Mouse (Mus musculus) hindbrain, embryonic 12.5 days (tissue): ENCODE measurements at regions not wholly inside any gene's neighbourhood (a gene's known extent, or its start where the extent isn't known, plus 50 kb on each side); places are given as distances from the start of the nearest gene placed in this dataset.
"Not testable (repeated sequence)": the region's sequence is repeated elsewhere in the genome, so short reads cannot be mapped to it uniquely, and the experiment has no call there.

Source experiments
- ATAC-seq: fragments of 200-750 bp; cut with Nextera tagmentation; 2 replicates; pipeline ENCODE4 v1.8.0; 2017; ENCODE audit warnings: moderate TSS enrichment; ENCODE audit not compliant: low FRiP score
- H3K27ac ChIP-seq: fragments of 300-500 bp; sonication (generic); 2 replicates; pipeline ENCODE4 v1.5.1; 2016; ENCODE audit warnings: mild to moderate bottlenecking
- H3K27me3 ChIP-seq: fragments of 300-500 bp; sonication (generic); 2 replicates; pipeline ENCODE4 v1.6.1; 2016; ENCODE audit warnings: mild to moderate bottlenecking
- H3K36me3 ChIP-seq: fragments of 300-500 bp; sonication (generic); 2 replicates; pipeline ENCODE4 v1.6.1; 2016; ENCODE audit warnings: mild to moderate bottlenecking
- H3K4me1 ChIP-seq: fragments of 300-500 bp; sonication (generic); 2 replicates; pipeline ENCODE4 v1.6.1; 2016
- H3K4me2 ChIP-seq: fragments of 300-500 bp; sonication (generic); replicated peaks from 2 replicates; pipeline ENCODE4 v1.6.1; 2016; ENCODE audit warnings: mild to moderate bottlenecking
- H3K4me3 ChIP-seq: fragments of 300-500 bp; sonication (generic); 2 replicates; pipeline ENCODE4 v1.5.1; 2016; ENCODE audit warnings: mild to moderate bottlenecking
- H3K9ac ChIP-seq: fragments of 300-500 bp; sonication (generic); 2 replicates; pipeline ENCODE4 v1.6.1; 2016; ENCODE audit warnings: mild to moderate bottlenecking, moderate library complexity
- H3K9me3 ChIP-seq: fragments of 300-500 bp; sonication (generic); replicated peaks from 2 replicates; pipeline ENCODE4 v1.6.1; 2016; ENCODE audit warnings: mild to moderate bottlenecking
- WGBS: fragments of 180-500 bp; shearing (Covaris S2); methylation state at CpG from one replicate; pipeline ENCODE4 v1.1.7; 2016; 5-methylcytosine and 5-hydroxymethylcytosine counted together

- WGBS: 89% methylated on average over 3 of the region's 3 CpGs
Measured at GRCm38 (mm10) chr9:85637274-85637673, 111.9 kb downstream of the Ibtk start.

GRCm38 (mm10) chr9:85636131-85636447, 113.0 kb downstream of the Ibtk start:
- 63% methylated on average over 3 of the region's 3 CpGs for WGBS
- ATAC-seq: no peak

More at GRCm38 (mm10) chr9:85637274-85637673, 111.9 kb downstream of the Ibtk start:
- Histone ChIP-seq H3K4me2 (no peak overlapping the region), H3K27me3 (no peaks in the 10 kb centered on the region), H3K36me3 (no peaks in the 10 kb centered on the region), H3K4me1 (no peaks in the 10 kb centered on the region), H3K9ac (no peak overlapping the region), H3K4me3 (no peak overlapping the region), H3K27ac (no peak overlapping the region), H3K9me3 (no peaks in the 10 kb centered on the region)
- ATAC-seq: no peak

GRCm38 (mm10) chr9:85635438-85636130, 113.5 kb downstream of the Ibtk start:
- no peak overlapping the region for H3K4me2 ChIP-seq
- no peaks in the 10 kb centered on the region for H3K4me1 ChIP-seq
- H3K27ac ChIP-seq: no peak overlapping the region
- H3K4me3 ChIP-seq: no peak overlapping the region
- H3K9ac ChIP-seq: no peak overlapping the region
- no peaks in the 10 kb centered on the region for H3K36me3 ChIP-seq
- no peak for ATAC-seq
- no peaks in the 10 kb centered on the region for H3K27me3 ChIP-seq
- 88% methylated on average over 12 of the region's 12 CpGs for WGBS
- no peaks in the 10 kb centered on the region for H3K9me3 ChIP-seq

More at GRCm38 (mm10) chr9:85636131-85636447, 113.0 kb downstream of the Ibtk start:
- H3K27ac ChIP-seq: no peak overlapping the region
- no peak overlapping the region for H3K9ac ChIP-seq
- H3K9me3 ChIP-seq: no peaks in the 10 kb centered on the region
- H3K36me3 ChIP-seq: no peaks in the 10 kb centered on the region
- no peak overlapping the region for H3K4me2 ChIP-seq
- H3K27me3 ChIP-seq: no peaks in the 10 kb centered on the region
- H3K4me1 ChIP-seq: no peaks in the 10 kb centered on the region
- no peak overlapping the region for H3K4me3 ChIP-seq

GRCm38 (mm10) chr9:85634786-85635185, 114.3 kb downstream of the Ibtk start:
- H3K4me3 ChIP-seq, H3K27me3 ChIP-seq, H3K27ac ChIP-seq, H3K4me2 ChIP-seq, H3K36me3 ChIP-seq, H3K4me1 ChIP-seq, H3K9me3 ChIP-seq, ATAC-seq, H3K9ac ChIP-seq: not testable (repeated sequence)
- 82% methylated on average over 3 of the region's 3 CpGs for WGBS

GRCm38 (mm10) chr9:85617972-85618371, 131.2 kb downstream of the Ibtk start:
- no peaks in the 10 kb centered on the region for H3K27me3 ChIP-seq
- H3K4me1 ChIP-seq: no peaks in the 10 kb centered on the region
- WGBS: 90% methylated on average over 3 of the region's 3 CpGs
- H3K4me3 ChIP-seq: no peak overlapping the region
- no peaks in the 10 kb centered on the region for H3K9me3 ChIP-seq
- H3K27ac ChIP-seq: no peak overlapping the region
- no peak for ATAC-seq
- H3K36me3 ChIP-seq: no peaks in the 10 kb centered on the region
- H3K4me2 ChIP-seq: no peak overlapping the region
- no peak overlapping the region for H3K9ac ChIP-seq

GRCm38 (mm10) chr9:85617177-85617777, 131.9 kb downstream of the Ibtk start:
- Histone ChIP-seq H3K4me2 (no peak overlapping the region), H3K27me3 (no peaks in the 10 kb centered on the region), H3K9ac (no peak overlapping the region), H3K4me3 (no peak overlapping the region), H3K9me3 (no peaks in the 10 kb centered on the region), H3K36me3 (no peaks in the 10 kb centered on the region), H3K27ac (no peak overlapping the region), H3K4me1 (no peaks in the 10 kb centered on the region)
- ATAC-seq: no peak
- WGBS: 65% methylated on average over 2 of the region's 2 CpGs

- WGBS: 85% methylated on average over 12 of the region's 12 CpGs
Measured at GRCm38 (mm10) chr9:85616266-85616869, 132.8 kb downstream of the Ibtk start.

GRCm38 (mm10) chr9:85609152-85609551, 140.0 kb downstream of the Ibtk start:
- no peak for ATAC-seq
- Histone ChIP-seq H3K9ac (no peak overlapping the region), H3K4me2 (no peak overlapping the region), H3K27me3 (no peaks in the 10 kb centered on the region), H3K27ac (no peak overlapping the region), H3K4me1 (no peaks in the 10 kb centered on the region), H3K4me3 (no peak overlapping the region), H3K36me3 (no peaks in the 10 kb centered on the region), H3K9me3 (no peaks in the 10 kb centered on the region)
- WGBS: 82% methylated on average over 3 of the region's 3 CpGs

More at GRCm38 (mm10) chr9:85616266-85616869, 132.8 kb downstream of the Ibtk start:
- Histone ChIP-seq H3K4me3 (no peak overlapping the region), H3K27me3 (no peaks in the 10 kb centered on the region), H3K27ac (no peak overlapping the region), H3K36me3 (no peaks in the 10 kb centered on the region), H3K9ac (no peak overlapping the region), H3K9me3 (no peaks in the 10 kb centered on the region), H3K4me2 (no peak overlapping the region), H3K4me1 (no peaks in the 10 kb centered on the region)
- no peak for ATAC-seq

GRCm38 (mm10) chr9:85596959-85597358, 152.2 kb downstream of the Ibtk start:
- 41% methylated on average over 2 of the region's 2 CpGs for WGBS
- no peak overlapping the region for H3K27ac ChIP-seq
- H3K27me3 ChIP-seq: no peaks in the 10 kb centered on the region
- no peak overlapping the region for H3K4me3 ChIP-seq
- no peaks in the 10 kb centered on the region for H3K9me3 ChIP-seq
- H3K4me1 ChIP-seq: no peaks in the 10 kb centered on the region
- H3K36me3 ChIP-seq: no peaks in the 10 kb centered on the region
- H3K9ac ChIP-seq: no peak overlapping the region
- H3K4me2 ChIP-seq: no peak overlapping the region
- no peak for ATAC-seq

- no peaks in the 10 kb centered on the region for H3K36me3 ChIP-seq
- no peak overlapping the region for H3K4me2 ChIP-seq
- no peak overlapping the region for H3K27ac ChIP-seq
- no peaks in the 10 kb centered on the region for H3K9me3 ChIP-seq
- no peaks in the 10 kb centered on the region for H3K4me1 ChIP-seq
- no peak overlapping the region for H3K9ac ChIP-seq
- no peak overlapping the region for H3K4me3 ChIP-seq
- WGBS: 81% methylated on average over 4 of the region's 4 CpGs
- no peak for ATAC-seq
- no peaks in the 10 kb centered on the region for H3K27me3 ChIP-seq
Measured at GRCm38 (mm10) chr9:85593867-85594266, 155.3 kb downstream of the Ibtk start.

GRCm38 (mm10) chr9:85592639-85593038, 156.5 kb downstream of the Ibtk start:
- H3K4me3 ChIP-seq: no peak overlapping the region
- no peak overlapping the region for H3K9ac ChIP-seq
- H3K9me3 ChIP-seq: no peaks in the 10 kb centered on the region
- no peak overlapping the region for H3K27ac ChIP-seq
- H3K4me1 ChIP-seq: no peaks in the 10 kb centered on the region
- ATAC-seq: no peak
- WGBS: 90% methylated on average over 4 of the region's 4 CpGs
- no peak overlapping the region for H3K4me2 ChIP-seq
- no peaks in the 10 kb centered on the region for H3K27me3 ChIP-seq
- no peaks in the 10 kb centered on the region for H3K36me3 ChIP-seq

- 84% methylated on average over 3 of the region's 3 CpGs for WGBS
- no peaks in the 10 kb centered on the region for H3K9me3 ChIP-seq
- no peak for ATAC-seq
- H3K9ac ChIP-seq: no peak overlapping the region
- no peaks in the 10 kb centered on the region for H3K4me1 ChIP-seq
- H3K4me3 ChIP-seq: no peak overlapping the region
- no peaks in the 10 kb centered on the region for H3K27me3 ChIP-seq
- H3K36me3 ChIP-seq: no peaks in the 10 kb centered on the region
- no peak overlapping the region for H3K27ac ChIP-seq
- no peak overlapping the region for H3K4me2 ChIP-seq
Measured at GRCm38 (mm10) chr9:85589210-85589609, 159.9 kb downstream of the Ibtk start.

- no peaks in the 10 kb centered on the region for H3K36me3 ChIP-seq
- no peak overlapping the region for H3K4me3 ChIP-seq
- 50% methylated on average over 2 of the region's 2 CpGs for WGBS
- H3K4me2 ChIP-seq: no peak overlapping the region
- ATAC-seq: no peak
- no peaks in the 10 kb centered on the region for H3K4me1 ChIP-seq
- H3K27ac ChIP-seq: no peak overlapping the region
- H3K27me3 ChIP-seq: no peaks in the 10 kb centered on the region
- no peak overlapping the region for H3K9ac ChIP-seq
- no peaks in the 10 kb centered on the region; the same call in 1 of the 2 replicates for H3K9me3 ChIP-seq
Measured at GRCm38 (mm10) chr9:85588077-85588476, 161.1 kb downstream of the Ibtk start.
